Mouse (Mus musculus) kidney, adult 8-10 months (tissue): ENCODE results near the gene Gm48551.

ENCODE experiments used
- DNase-seq, 2 experiments: peaks; one replicate each; pipeline ENCODE4 v3.0.0; 2022

Gene Gm48551

GRCm38 (mm10) chr10:81419111-81419928 is 35.1 kb downstream of the Gm48551 start:
- DNase-seq: peak in 1 of 2 experiments; percentile 1

GRCm38 (mm10) chr10:81420191-81420767 is 36.0 kb downstream of the Gm48551 start:
- DNase-seq: peak; percentile 15 to 19

GRCm38 (mm10) chr10:81421041-81421796 is 37.0 kb downstream of the Gm48551 start:
- peak in 1 of 2 experiments; percentile 3 for DNase-seq

- peak; percentile 5 to 14 for DNase-seq
Measured at GRCm38 (mm10) chr10:81421797-81422100, 37.5 kb downstream of the Gm48551 start.

- peak; percentile 4 to 19 for DNase-seq
Measured at GRCm38 (mm10) chr10:81422191-81422590, 37.9 kb downstream of the Gm48551 start.

GRCm38 (mm10) chr10:81422661-81423217 is 38.5 kb downstream of the Gm48551 start:
- DNase-seq: peak in 1 of 2 experiments; percentile 2

GRCm38 (mm10) chr10:81423476-81424245 is 39.4 kb downstream of the Gm48551 start:
- peak; percentile 15 to 19 for DNase-seq

GRCm38 (mm10) chr10:81424246-81425051 is 40.2 kb downstream of the Gm48551 start:
- peak; percentile 82 to 85 for DNase-seq

GRCm38 (mm10) chr10:81425236-81425850 is 41.1 kb downstream of the Gm48551 start:
- DNase-seq: peak; percentile 55 to 61

GRCm38 (mm10) chr10:81426081-81426671 is 41.9 kb downstream of the Gm48551 start:
- DNase-seq: peak; percentile 27 to 28

- peak; percentile 59 to 77 for DNase-seq
Measured at GRCm38 (mm10) chr10:81426897-81427296, 42.6 kb downstream of the Gm48551 start.

- DNase-seq: peak in 1 of 2 experiments; percentile 15
Measured at GRCm38 (mm10) chr10:81427327-81427726, 43.1 kb downstream of the Gm48551 start.

GRCm38 (mm10) chr10:81427804-81428506 is 43.7 kb downstream of the Gm48551 start:
- peak; percentile 17 to 21 for DNase-seq

GRCm38 (mm10) chr10:81428507-81428870 is 44.2 kb downstream of the Gm48551 start:
- peak; percentile 7 to 14 for DNase-seq

GRCm38 (mm10) chr10:81429092-81429491 is 44.8 kb downstream of the Gm48551 start:
- peak in 1 of 2 experiments; percentile 41 for DNase-seq

GRCm38 (mm10) chr10:81429605-81430061 is 45.4 kb downstream of the Gm48551 start:
- DNase-seq: peak; percentile 96

- DNase-seq: peak; percentile 78
Measured at GRCm38 (mm10) chr10:81430141-81430830, 46.0 kb downstream of the Gm48551 start.

GRCm38 (mm10) chr10:81430831-81431525 is 46.7 kb downstream of the Gm48551 start:
- DNase-seq: peak; percentile 67 to 69
